Mouse (Mus musculus) midbrain, embryonic 15.5 days (tissue): ENCODE measurements at regions not wholly inside any gene's neighbourhood (a gene's known extent, or its start where the extent isn't known, plus 50 kb on each side); places are given as distances from the start of the nearest gene placed in this dataset.

Source experiments
- ATAC-seq: fragments of 200-750 bp; cut with Nextera tagmentation; replicated peaks from 2 replicates; pipeline ENCODE4 v1.8.0; 2017; ENCODE audit warnings: moderate TSS enrichment
- H3K27ac ChIP-seq: fragments of 300-500 bp; sonication (generic); 2 replicates; pipeline ENCODE4 v1.5.1; 2015; ENCODE audit warnings: mild to moderate bottlenecking, inconsistent platforms
- H3K27me3 ChIP-seq: fragments of 300-500 bp; sonication (generic); replicated peaks from 2 replicates; pipeline ENCODE4 v1.6.1; 2015; ENCODE audit warnings: inconsistent platforms
- H3K36me3 ChIP-seq: fragments of 300-500 bp; sonication (generic); replicated peaks from 2 replicates; pipeline ENCODE4 v1.6.1; 2015; ENCODE audit warnings: inconsistent platforms
- H3K4me1 ChIP-seq: fragments of 300-500 bp; sonication (generic); 2 replicates; pipeline ENCODE4 v1.6.1; 2015; ENCODE audit warnings: inconsistent platforms
- H3K4me2 ChIP-seq: fragments of 300-500 bp; sonication (generic); 2 replicates; pipeline ENCODE4 v1.6.1; 2015; ENCODE audit warnings: inconsistent platforms, mild to moderate bottlenecking, moderate library complexity
- H3K4me3 ChIP-seq: fragments of 300-500 bp; sonication (generic); 2 replicates; pipeline ENCODE4 v1.5.1; 2015; ENCODE audit warnings: mild to moderate bottlenecking, inconsistent platforms
- H3K9ac ChIP-seq: fragments of 300-500 bp; sonication (generic); 2 replicates; pipeline ENCODE4 v1.6.1; 2015; ENCODE audit warnings: mild to moderate bottlenecking, inconsistent platforms
- H3K9me3 ChIP-seq: fragments of 300-500 bp; sonication (generic); 2 replicates; pipeline ENCODE4 v1.6.1; 2016; ENCODE audit warnings: inconsistent platforms
- WGBS: fragments of 180-500 bp; shearing (Covaris S2); methylation state at CpG from one replicate; pipeline ENCODE4 v1.1.7; 2015; ENCODE audit warnings: mixed read lengths; 5-methylcytosine and 5-hydroxymethylcytosine counted together

GRCm38 (mm10) chr17:50388715-50389710 is 95.6 kb upstream of the Dazl start:
- Histone ChIP-seq H3K36me3 (no peaks in the 10 kb centered on the region), H3K27ac (no peak overlapping the region), H3K27me3 (no peaks in the 10 kb centered on the region), H3K4me3 (no peak overlapping the region), H3K9me3 (no peaks in the 10 kb centered on the region), H3K9ac (no peak overlapping the region), H3K4me1 (no peaks in the 10 kb centered on the region), H3K4me2 (no peak overlapping the region)
- ATAC-seq, result no peak
- 83% methylated on average over 12 of the region's 12 CpGs for WGBS

GRCm38 (mm10) chr17:50390151-50390550 is 96.7 kb upstream of the Dazl start:
- H3K27ac ChIP-seq, result no peak overlapping the region
- H3K4me2 ChIP-seq, result no peak overlapping the region
- no peak overlapping the region for H3K9ac ChIP-seq
- no peaks in the 10 kb centered on the region for H3K9me3 ChIP-seq
- no peaks in the 10 kb centered on the region for H3K4me1 ChIP-seq
- WGBS, result 77% methylated on average over 1 of the region's 1 CpGs
- no peak for ATAC-seq
- no peaks in the 10 kb centered on the region for H3K36me3 ChIP-seq
- H3K27me3 ChIP-seq, result no peaks in the 10 kb centered on the region
- no peak overlapping the region for H3K4me3 ChIP-seq

GRCm38 (mm10) chr17:50391207-50391606 is 97.8 kb upstream of the Dazl start:
- no peaks in the 10 kb centered on the region for H3K36me3 ChIP-seq
- no peak overlapping the region for H3K9ac ChIP-seq
- H3K4me1 ChIP-seq, result no peaks in the 10 kb centered on the region
- ATAC-seq, result no peak
- 83% methylated on average over 4 of the region's 4 CpGs for WGBS
- no peak overlapping the region for H3K27ac ChIP-seq
- H3K9me3 ChIP-seq, result no peaks in the 10 kb centered on the region
- H3K4me3 ChIP-seq, result no peak overlapping the region
- H3K27me3 ChIP-seq, result no peaks in the 10 kb centered on the region
- H3K4me2 ChIP-seq, result no peak overlapping the region

- Histone ChIP-seq H3K27ac (no peak overlapping the region), H3K4me3 (no peak overlapping the region), H3K9me3 (no peaks in the 10 kb centered on the region), H3K36me3 (no peaks in the 10 kb centered on the region), H3K4me1 (no peaks in the 10 kb centered on the region), H3K4me2 (no peak overlapping the region), H3K9ac (no peak overlapping the region), H3K27me3 (no peaks in the 10 kb centered on the region)
- 92% methylated on average over 11 of the region's 11 CpGs for WGBS
- ATAC-seq, result no peak
Observed at GRCm38 (mm10) chr17:50391996-50392395, 98.6 kb upstream of the Dazl start.

- Histone ChIP-seq H3K36me3 (no peaks in the 10 kb centered on the region), H3K4me2 (no peak overlapping the region), H3K27ac (no peak overlapping the region), H3K4me1 (no peaks in the 10 kb centered on the region), H3K4me3 (no peak overlapping the region), H3K9me3 (no peaks in the 10 kb centered on the region), H3K9ac (no peak overlapping the region), H3K27me3 (no peaks in the 10 kb centered on the region)
- ATAC-seq, result no peak
- WGBS, result 89% methylated on average over 6 of the region's 6 CpGs
Observed at GRCm38 (mm10) chr17:50392428-50392827, 99.0 kb upstream of the Dazl start.

- Histone ChIP-seq H3K4me2 (no peak overlapping the region), H3K9me3 (no peaks in the 10 kb centered on the region), H3K4me1 (no peaks in the 10 kb centered on the region), H3K27ac (no peak overlapping the region), H3K9ac (no peak overlapping the region), H3K27me3 (no peaks in the 10 kb centered on the region), H3K36me3 (no peaks in the 10 kb centered on the region), H3K4me3 (no peak overlapping the region)
- WGBS, result 87% methylated on average over 2 of the region's 2 CpGs
- ATAC-seq, result no peak
Observed at GRCm38 (mm10) chr17:50392966-50393365, 99.5 kb upstream of the Dazl start.

GRCm38 (mm10) chr17:50393698-50394097 is 100.3 kb upstream of the Dazl start:
- H3K27me3 ChIP-seq, result no peaks in the 10 kb centered on the region
- no peak overlapping the region for H3K4me2 ChIP-seq
- H3K9me3 ChIP-seq, result no peaks in the 10 kb centered on the region
- no peak for ATAC-seq
- H3K9ac ChIP-seq, result no peak overlapping the region
- H3K4me3 ChIP-seq, result no peak overlapping the region
- no peak overlapping the region for H3K27ac ChIP-seq
- no peaks in the 10 kb centered on the region for H3K4me1 ChIP-seq
- H3K36me3 ChIP-seq, result no peaks in the 10 kb centered on the region
- 61% methylated on average over 3 of the region's 3 CpGs for WGBS

- Histone ChIP-seq H3K9ac (no peak overlapping the region), H3K27ac (no peak overlapping the region), H3K4me3 (no peak overlapping the region), H3K9me3 (no peaks in the 10 kb centered on the region), H3K27me3 (no peaks in the 10 kb centered on the region), H3K4me2 (no peak overlapping the region), H3K4me1 (no peaks in the 10 kb centered on the region), H3K36me3 (no peaks in the 10 kb centered on the region)
- ATAC-seq, result no peak
- WGBS, result 100% methylated on average over 1 of the region's 1 CpGs
Observed at GRCm38 (mm10) chr17:50394801-50395200, 101.4 kb upstream of the Dazl start.

- no peaks in the 10 kb centered on the region for H3K27me3 ChIP-seq
- H3K4me2 ChIP-seq, result no peak overlapping the region
- no peak for ATAC-seq
- no peak overlapping the region for H3K9ac ChIP-seq
- H3K4me3 ChIP-seq, result no peak overlapping the region
- H3K27ac ChIP-seq, result no peak overlapping the region
- H3K4me1 ChIP-seq, result no peaks in the 10 kb centered on the region
- WGBS, result 94% methylated on average over 11 of the region's 11 CpGs
- H3K9me3 ChIP-seq, result no peaks in the 10 kb centered on the region
- H3K36me3 ChIP-seq, result no peaks in the 10 kb centered on the region
Observed at GRCm38 (mm10) chr17:50395669-50396068, 102.2 kb upstream of the Dazl start.

GRCm38 (mm10) chr17:50397324-50397723 is 103.9 kb upstream of the Dazl start:
- H3K4me3 ChIP-seq, result no peak overlapping the region
- H3K9me3 ChIP-seq, result no peaks in the 10 kb centered on the region
- H3K27ac ChIP-seq, result no peak overlapping the region
- H3K27me3 ChIP-seq, result no peaks in the 10 kb centered on the region
- no peak overlapping the region for H3K9ac ChIP-seq
- ATAC-seq, result no peak
- WGBS, result 77% methylated on average over 4 of the region's 4 CpGs
- H3K4me2 ChIP-seq, result no peak overlapping the region
- H3K4me1 ChIP-seq, result no peaks in the 10 kb centered on the region
- H3K36me3 ChIP-seq, result no peaks in the 10 kb centered on the region

- ATAC-seq, result no peak
Observed at GRCm38 (mm10) chr17:50407249-50407990, 101.8 kb upstream of the Plcl2 start.

GRCm38 (mm10) chr17:50408581-50408980 is 100.6 kb upstream of the Plcl2 start:
- Histone ChIP-seq H3K36me3 (no peaks in the 10 kb centered on the region), H3K27ac (no peak overlapping the region), H3K9me3 (no peaks in the 10 kb centered on the region), H3K4me3 (no peak overlapping the region), H3K9ac (no peak overlapping the region), H3K4me2 (no peak overlapping the region), H3K4me1 (no peaks in the 10 kb centered on the region), H3K27me3 (no peaks in the 10 kb centered on the region)
- 92% methylated on average over 10 of the region's 10 CpGs for WGBS
- no peak for ATAC-seq

More at GRCm38 (mm10) chr17:50407249-50407990, 101.8 kb upstream of the Plcl2 start:
- 57% methylated on average over 11 of the region's 11 CpGs for WGBS
- Histone ChIP-seq H3K4me1 (no peaks in the 10 kb centered on the region), H3K4me2 (no peak overlapping the region), H3K9ac (no peak overlapping the region), H3K27me3 (no peaks in the 10 kb centered on the region), H3K27ac (no peak overlapping the region), H3K4me3 (no peak overlapping the region), H3K9me3 (no peaks in the 10 kb centered on the region), H3K36me3 (no peaks in the 10 kb centered on the region)
